Mouse (Mus musculus): ENCODE results near the gene Bin2. TPM values are rescaled to one million over a fixed set of nuclear protein-coding genes. Genes with fewer than 3 reads are reported as not detected.

Bin2 gene
- polyA plus RNA-seq, 1 experiment from 2014 or later = not detected

DNA sequence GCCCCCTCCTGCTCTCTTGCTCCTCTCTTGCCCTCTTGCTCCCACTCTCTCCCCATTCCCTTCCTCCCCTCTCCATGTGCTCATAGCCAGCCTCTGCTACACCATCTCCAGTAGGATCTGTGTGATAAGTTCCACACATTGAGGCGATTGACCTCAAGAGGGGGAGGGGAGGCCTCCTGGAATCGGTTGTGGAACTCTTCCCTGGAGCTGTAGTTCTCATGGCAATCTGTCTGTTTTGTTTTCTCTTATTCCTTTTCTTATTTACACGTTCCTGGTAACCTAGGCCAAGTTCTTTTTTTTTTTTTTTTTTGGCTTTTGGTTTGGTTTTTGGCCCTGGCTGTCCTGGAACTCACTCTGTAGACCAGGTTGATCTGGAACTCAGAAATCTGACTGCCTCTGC lies 67.7 kb downstream of the Bin2 start:
- ATAC-seq = no peak
- no peaks in the 10 kb centered on the region for H3K27me3 ChIP-seq
- no peak for DNase-seq (ENCODE audit: low read depth, low spot score)
- TF ChIP-seq CTCF (IDR thresholded peaks at IDR 0.05) = no peak
- POLR2A ChIA-PET = interaction anchor here (3.4 kb wide), 1 partner anchor 50 kb away, joined by 9 read pairs; the partner anchor contains the start of gene Tfcp2
- CTCF ChIA-PET = interaction anchor here (1.0 kb wide), 1 partner anchor 11 kb away, joined by 3 read pairs; no protein-coding TSS in a partner anchor
- in situ Hi-C loops (cut with MboI; ENCODE audit: low pct_unique_long_range_greater_than_20kb) = no loop called here

DNA sequence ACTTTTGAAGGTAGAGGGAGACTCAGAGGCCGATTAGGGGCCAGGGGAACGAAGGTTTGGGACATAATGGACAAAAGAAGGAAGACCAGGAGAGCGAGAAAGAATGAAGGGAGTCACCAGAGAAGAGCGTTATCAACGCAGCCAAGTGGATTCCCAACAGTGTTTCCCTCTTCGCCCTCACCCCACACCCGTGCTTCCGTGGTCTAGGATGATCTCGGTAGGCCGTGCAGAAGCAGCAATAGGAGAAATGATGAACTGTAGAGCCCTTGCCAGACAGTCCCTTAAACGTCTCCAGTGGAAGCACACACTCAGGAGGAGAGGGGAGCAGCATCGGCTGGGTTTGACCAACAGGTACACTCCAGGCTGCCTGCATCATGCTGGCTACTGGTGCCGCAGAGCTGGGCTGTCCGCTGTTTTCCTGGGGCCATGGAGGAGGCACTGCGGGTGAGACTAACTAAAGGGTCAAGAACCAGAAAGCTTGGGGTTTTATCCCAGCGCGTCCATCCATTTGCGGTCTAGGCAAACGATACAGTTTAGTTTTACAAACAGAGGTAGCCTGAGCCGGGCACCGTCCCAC lies 68.6 kb downstream of the Bin2 start:
- DNase-seq (ENCODE audit: low read depth, low spot score) (no peak), ATAC-seq (no peak)
- in situ Hi-C loops (cut with MboI; ENCODE audit: low pct_unique_long_range_greater_than_20kb) = no loop called here
- ChIA-PET POLR2A (interaction anchor here (3.4 kb wide), 1 partner anchor 49 kb away, joined by 9 read pairs; the partner anchor contains the start of gene Tfcp2), CTCF (no interaction called here)
- no peak for TF ChIP-seq CTCF (IDR thresholded peaks at IDR 0.05)
- H3K27me3 ChIP-seq = no peaks in the 10 kb centered on the region

DNA sequence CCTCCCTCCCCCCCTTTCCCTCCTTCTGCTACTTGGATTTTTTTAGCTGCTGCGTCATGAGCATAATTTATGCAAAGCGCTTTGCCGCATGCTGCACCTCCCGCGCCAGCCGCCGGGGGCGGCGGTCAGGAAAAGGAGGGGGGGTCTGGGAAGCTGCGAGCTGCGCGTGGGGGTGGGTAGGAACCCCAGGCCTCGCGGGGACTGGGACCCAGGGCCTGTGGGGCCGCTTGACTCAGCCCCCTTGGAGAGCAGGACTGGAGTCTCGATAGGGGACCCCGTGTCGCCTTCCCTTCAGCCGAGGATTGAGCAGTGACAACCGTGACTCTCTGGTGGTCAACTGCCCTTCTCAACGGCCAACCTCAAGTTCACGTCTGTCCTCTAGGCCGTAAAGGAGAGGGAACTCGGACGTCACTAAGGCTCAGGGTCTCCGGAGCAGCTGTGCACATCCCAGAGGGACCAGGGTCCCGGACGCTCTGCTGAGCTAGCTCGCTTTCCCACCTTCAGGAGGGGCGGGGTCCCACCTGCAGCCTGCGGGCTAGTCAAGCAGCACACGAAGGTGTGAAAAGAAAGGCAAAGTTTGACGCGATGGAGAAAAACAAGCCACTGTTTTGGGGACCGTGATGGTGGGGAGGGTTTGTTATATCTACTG lies 69.2 kb downstream of the Bin2 start:
- DNase-seq (ENCODE audit: low read depth, low spot score) (no peak), ATAC-seq (peak; percentile 68)
- H3K27me3 ChIP-seq = no peaks in the 10 kb centered on the region
- in situ Hi-C loops (cut with MboI; ENCODE audit: low pct_unique_long_range_greater_than_20kb) = no loop called here
- ChIA-PET CTCF (interaction anchor here (2.3 kb wide), 1 partner anchor 12 kb away, joined by 6 read pairs; no protein-coding TSS in a partner anchor), POLR2A (interaction anchor here (0.7 to 3.4 kb wide), 3 partner anchors 13 to 415 kb away, joined by 3 to 9 read pairs (median 5); partner anchors contain the start of gene Tfcp2)
- TF ChIP-seq CTCF (IDR thresholded peaks at IDR 0.05) = peak; percentile 88

GRCm38 (mm10) chr15:100599276-100600046 lies 69.9 kb downstream of the Bin2 start, which contains the start of gene Pou6f1:
Gene Pou6f1 (minus strand): TSS chr15:100599984.
- H3K27me3 ChIP-seq = no peaks in the 10 kb centered on the region
- in situ Hi-C loops (cut with MboI; ENCODE audit: low pct_unique_long_range_greater_than_20kb) = no loop called here
- DNase-seq (ENCODE audit: low read depth, low spot score) (no peak), ATAC-seq (peak; percentile 27)
- TF ChIP-seq CTCF (IDR thresholded peaks at IDR 0.05) = no peak
- ChIA-PET CTCF (interaction anchor here (2.3 kb wide), 1 partner anchor 11 kb away, joined by 6 read pairs; no protein-coding TSS in a partner anchor), POLR2A (interaction anchor here (0.7 to 3.4 kb wide), 3 partner anchors 14 to 414 kb away, joined by 3 to 9 read pairs (median 5); partner anchors contain the start of gene Tfcp2)

GRCm38 (mm10) chr15:100598883-100599275 lies 70.5 kb downstream of the Bin2 start:
- POLR2A ChIA-PET = interaction anchor here (1.4 to 3.4 kb wide), 2 partner anchors 15 to 47 kb away, joined by 3 to 9 read pairs; partner anchors contain the start of gene Tfcp2
- DNase-seq (ENCODE audit: low read depth, low spot score) (no peak), ATAC-seq (peak; percentile 14)
- no peak for TF ChIP-seq CTCF (IDR thresholded peaks at IDR 0.05)
- in situ Hi-C loops (cut with MboI; ENCODE audit: low pct_unique_long_range_greater_than_20kb) = no loop called here
- no peaks in the 10 kb centered on the region for H3K27me3 ChIP-seq
- CTCF ChIA-PET = interaction anchor here (2.3 kb wide), 1 partner anchor 11 kb away, joined by 6 read pairs; no protein-coding TSS in a partner anchor

DNA sequence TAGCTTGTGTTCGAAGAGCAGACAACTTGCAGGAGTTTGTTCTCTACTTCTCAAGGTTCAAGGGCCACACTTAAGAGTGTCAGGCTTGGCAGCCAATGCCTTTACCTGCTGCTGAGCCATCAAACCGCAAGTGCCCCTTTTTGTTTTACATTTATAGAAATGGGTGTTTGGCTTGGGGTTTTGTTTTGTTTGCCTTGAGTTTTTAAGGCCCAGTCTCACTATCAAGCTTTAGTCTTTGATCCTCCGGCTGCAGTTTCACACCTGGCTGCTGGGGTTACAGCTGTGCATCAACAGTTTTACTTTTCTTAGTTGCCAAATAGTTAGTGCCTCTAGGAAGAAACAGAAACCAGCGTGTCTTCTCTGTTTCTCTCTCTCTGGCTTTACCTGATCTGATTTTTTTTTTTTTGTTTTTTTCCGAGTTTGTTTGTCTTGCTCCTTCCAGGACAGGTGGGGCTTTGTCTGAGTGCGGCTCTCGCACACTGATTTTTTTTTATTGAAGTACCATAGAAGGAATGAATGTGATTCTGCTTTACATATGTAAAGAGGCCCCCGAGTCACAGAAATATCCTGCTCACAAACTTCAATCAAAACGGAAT lies 71.0 kb downstream of the Bin2 start:
- CTCF ChIA-PET = interaction anchor here (2.3 kb wide), 1 partner anchor 10 kb away, joined by 6 read pairs; no protein-coding TSS in a partner anchor
- in situ Hi-C loops (cut with MboI; ENCODE audit: low pct_unique_long_range_greater_than_20kb) = no loop called here
- POLR2A ChIA-PET = interaction anchor here (1.4 to 3.4 kb wide), 2 partner anchors 15 to 47 kb away, joined by 3 to 9 read pairs; partner anchors contain the start of gene Tfcp2

GRCm38 (mm10) chr15:100592817-100593216 lies 76.5 kb downstream of the Bin2 start:
- ChIA-PET POLR2A (no interaction called here), CTCF (interaction anchor here (0.7 kb wide), 1 partner anchor 20 kb away, joined by 3 read pairs; no protein-coding TSS in a partner anchor)
- no peaks in the 10 kb centered on the region for H3K27me3 ChIP-seq
- ATAC-seq (no peak), DNase-seq (ENCODE audit: low read depth, low spot score) (no peak)
- TF ChIP-seq CTCF (IDR thresholded peaks at IDR 0.05) = no peak
- in situ Hi-C loops (cut with MboI; ENCODE audit: low pct_unique_long_range_greater_than_20kb) = no loop called here

More for the DNA sequence above, 71.0 kb downstream of the Bin2 start:
- TF ChIP-seq CTCF (IDR thresholded peaks at IDR 0.05) = no peak
- ATAC-seq (no peak), DNase-seq (ENCODE audit: low read depth, low spot score) (no peak)
- H3K27me3 ChIP-seq = no peaks in the 10 kb centered on the region

Other genes starting within 250 kb of the Bin2 start
- 0.55 TPM for gene Gm5475, start 247.4 kb downstream of the Bin2 start, polyA plus RNA-seq (2021)
- gene Slc11a2, start 244.5 kb downstream of the Bin2 start, polyA plus RNA-seq (2021) = 78.4 TPM
- gene Letmd1, start 200.5 kb downstream of the Bin2 start, polyA plus RNA-seq (2021) = 52.3 TPM
- gene Csrnp2, start 174.1 kb downstream of the Bin2 start, polyA plus RNA-seq (2021) = 13.7 TPM
- gene Tfcp2, start 117.5 kb downstream of the Bin2 start, polyA plus RNA-seq (2021) = 35.2 TPM
- gene Pou6f1, start 69.6 kb downstream of the Bin2 start, polyA plus RNA-seq (2021) = 54.5 TPM
- 239 TPM for gene Dazap2, start 54.2 kb downstream of the Bin2 start, polyA plus RNA-seq (2021)
- 11.7 TPM for gene Smagp, start 32.6 kb downstream of the Bin2 start, polyA plus RNA-seq (2021)
- 4.1 TPM for gene Cela1, start 18.4 kb upstream of the Bin2 start, polyA plus RNA-seq (2021)
- 0.03 TPM for gene Galnt6, start 59.8 kb upstream of the Bin2 start, polyA plus RNA-seq (2021)
- gene Slc4a8, start 92.2 kb upstream of the Bin2 start, polyA plus RNA-seq (2021) = 13.1 TPM
- 13.2 TPM for gene Scn8a, start 200.3 kb upstream of the Bin2 start, polyA plus RNA-seq (2021)

Data from Patski (cell line).